Mouse (Mus musculus) liver, embryonic 14.5 days (tissue): ENCODE results near the gene Hdac4.

ENCODE experiments used
- CTCF ChIP-seq: IDR thresholded peaks from 2 replicates; pipeline ENCODE4 v1.5.1; 2016; ENCODE audit warnings: antibody characterized with exemption, low read depth, control low read depth
- EP300 ChIP-seq: IDR thresholded peaks from 2 replicates; pipeline ENCODE4 v1.6.1; 2016; ENCODE audit warnings: antibody characterized with exemption, low read depth

DNA sequence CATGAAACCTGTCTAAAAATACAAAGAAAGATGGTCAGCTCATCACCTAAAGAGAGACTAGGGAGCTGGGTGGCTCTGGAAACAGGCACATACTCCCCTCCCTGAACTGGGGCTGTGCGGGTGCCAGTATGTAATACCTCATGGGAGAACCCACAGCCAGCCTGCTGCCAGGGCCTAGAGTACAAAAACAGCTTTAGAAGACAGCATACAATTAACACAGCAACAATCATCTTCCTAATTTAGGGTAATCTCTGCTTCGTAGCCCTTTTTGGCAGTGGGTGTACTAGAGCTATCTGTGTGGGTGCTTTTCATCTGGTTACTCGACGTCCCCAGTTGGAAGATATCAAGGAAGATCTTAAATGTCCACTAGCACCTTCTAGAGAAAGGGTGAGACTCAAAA is 95.5 kb downstream of the Hdac4 start:
- TF ChIP-seq CTCF (no peak), EP300 (no peak)
